Mouse (Mus musculus): ENCODE data around the gene Sorbs1. TPM values are rescaled to one million over a fixed set of nuclear protein-coding genes. Genes with fewer than 3 reads are reported as not detected.

Gene Sorbs1
- polyA plus RNA-seq, 2 experiments: 11.3 to 31.0 TPM

- H3K4me3 ChIP-seq (ENCODE audit: insufficient read depth in 1 of 2, low read depth in 2 of 2, low read length in 2 of 2): no peak overlapping the region
- no peak for ATAC-seq (ENCODE audit: insufficient read depth)
- no peaks in the 10 kb centered on the region for H3K9me3 ChIP-seq (ENCODE audit: control insufficient read depth, low read length)
- H3K4me2 ChIP-seq (ENCODE audit: low read depth): no peak overlapping the region
- WGBS (ENCODE audit: insufficient replicate concordance): 82% methylated on average over 8 of the region's 8 CpGs
- H3K27ac ChIP-seq: no peak overlapping the region
- no peak for DNase-seq (ENCODE audit: low read depth in 3 of 3, low spot score in 3 of 3)
- no peaks in the 10 kb centered on the region; the same call in none of the 2 replicates for H3K36me3 ChIP-seq (replicated peaks; ENCODE audit: control insufficient read depth, insufficient read depth, low read depth)
- H3K9ac ChIP-seq (replicated peaks): no peak overlapping the region
- no peaks in the 10 kb centered on the region for H3K27me3 ChIP-seq (ENCODE audit: control insufficient read depth, insufficient read depth, low read length)
- no peak for TF ChIP-seq EP300 (IDR thresholded peaks at IDR 0.05; ENCODE audit: low read depth)
- TF ChIP-seq CTCF (IDR thresholded peaks at IDR 0.05; ENCODE audit: low read depth): no peak
- no peaks in the 10 kb centered on the region for H3K4me1 ChIP-seq (replicated peaks; ENCODE audit: control insufficient read depth in 2 of 2, insufficient read depth in 2 of 2, low read length in 1 of 2)
These were observed 188.2 kb downstream of the Sorbs1 start for GRCm38 (mm10) chr19:40325381-40325780.

DNA sequence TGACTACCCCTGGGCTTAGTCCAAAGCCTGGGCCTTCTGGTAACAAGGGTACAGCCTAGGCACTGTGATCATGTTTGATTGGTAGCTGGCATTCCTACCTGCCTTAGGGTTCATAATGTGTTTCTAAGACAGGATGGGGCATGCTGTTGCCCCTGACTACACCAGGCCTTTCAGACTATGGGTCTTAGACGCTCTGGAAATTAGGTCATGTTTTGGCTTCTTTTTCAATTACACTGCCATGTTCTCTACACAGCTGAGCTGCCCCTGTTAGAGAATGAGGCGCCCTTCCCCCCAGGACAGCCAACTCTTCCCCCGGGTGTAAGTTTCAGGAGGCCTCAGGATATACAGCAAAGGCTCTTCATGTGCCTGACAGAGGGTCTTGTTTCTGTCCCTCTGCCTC lies 191.4 kb downstream of the Sorbs1 start:
- no peak overlapping the region for H3K9ac ChIP-seq (replicated peaks)
- H3K4me2 ChIP-seq (ENCODE audit: low read depth): no peak overlapping the region
- 79% methylated on average over 3 of the region's 3 CpGs for WGBS (ENCODE audit: insufficient replicate concordance)
- no peaks in the 10 kb centered on the region for H3K9me3 ChIP-seq (ENCODE audit: control insufficient read depth, low read length)
- TF ChIP-seq CTCF (IDR thresholded peaks at IDR 0.05; ENCODE audit: low read depth) (no peak), EP300 (IDR thresholded peaks at IDR 0.05; ENCODE audit: low read depth) (no peak)
- H3K36me3 ChIP-seq (replicated peaks; ENCODE audit: control insufficient read depth, insufficient read depth, low read depth): peaks cover 3% of the 10 kb centered on the region
- H3K4me3 ChIP-seq (ENCODE audit: insufficient read depth in 1 of 2, low read depth in 2 of 2, low read length in 2 of 2): no peak overlapping the region
- no peak for ATAC-seq (ENCODE audit: insufficient read depth)
- H3K27ac ChIP-seq: no peak overlapping the region
- no peaks in the 10 kb centered on the region for H3K27me3 ChIP-seq (ENCODE audit: control insufficient read depth, insufficient read depth, low read length)
- no peak for DNase-seq (ENCODE audit: low read depth in 3 of 3, low spot score in 3 of 3)
- no peaks in the 10 kb centered on the region; a peak in 2 of 4 replicates for H3K4me1 ChIP-seq (replicated peaks; ENCODE audit: control insufficient read depth in 2 of 2, insufficient read depth in 2 of 2, low read length in 1 of 2)

DNA sequence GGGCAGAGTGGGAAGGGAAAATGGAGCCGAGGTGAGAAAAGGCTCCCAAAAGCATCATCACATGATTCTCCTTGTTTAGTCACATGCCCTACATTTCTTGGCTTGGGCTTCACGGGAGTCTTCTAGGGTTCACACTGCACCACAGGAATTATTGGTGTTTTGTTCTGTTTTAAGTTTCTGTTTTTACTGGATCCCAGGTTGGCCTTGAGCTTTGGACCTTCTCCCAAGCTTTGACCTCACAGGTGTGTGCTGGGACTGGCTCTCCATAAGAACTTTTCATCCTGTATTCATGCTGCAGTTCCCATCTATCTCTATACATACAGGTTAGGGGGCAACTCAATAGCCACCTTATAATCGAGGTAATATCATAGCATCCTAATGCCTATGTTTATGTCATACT lies 194.4 kb downstream of the Sorbs1 start:
- Histone ChIP-seq H3K4me2 (ENCODE audit: low read depth) (no peak overlapping the region), H3K4me1 (replicated peaks; ENCODE audit: control insufficient read depth in 2 of 2, insufficient read depth in 2 of 2, low read length in 1 of 2) (peaks cover 0 to 4% of the 10 kb centered on the region in 2 experiments; a peak in 2 of 4 replicates), H3K4me3 (ENCODE audit: insufficient read depth in 1 of 2, low read depth in 2 of 2, low read length in 2 of 2) (no peak overlapping the region), H3K36me3 (replicated peaks; ENCODE audit: control insufficient read depth, insufficient read depth, low read depth) (peaks cover 5% of the 10 kb centered on the region; the same call in 1 of the 2 replicates), H3K9ac (replicated peaks) (no peak overlapping the region), H3K27me3 (ENCODE audit: control insufficient read depth, insufficient read depth, low read length) (no peaks in the 10 kb centered on the region), H3K27ac (no peak overlapping the region), H3K9me3 (ENCODE audit: control insufficient read depth, low read length) (no peaks in the 10 kb centered on the region)
- WGBS (ENCODE audit: insufficient replicate concordance): 58% methylated on average over 3 of the region's 3 CpGs
- TF ChIP-seq CTCF (IDR thresholded peaks at IDR 0.05; ENCODE audit: low read depth) (no peak), EP300 (IDR thresholded peaks at IDR 0.05; ENCODE audit: low read depth) (no peak)
- ATAC-seq (ENCODE audit: insufficient read depth) (no peak), DNase-seq (ENCODE audit: low read depth in 3 of 3, low spot score in 3 of 3) (no peak)

GRCm38 (mm10) chr19:40318511-40318910 lies 195.1 kb downstream of the Sorbs1 start:
- 67% methylated on average over 6 of the region's 6 CpGs for WGBS (ENCODE audit: insufficient replicate concordance)
- H3K27me3 ChIP-seq (ENCODE audit: control insufficient read depth, insufficient read depth, low read length): no peaks in the 10 kb centered on the region
- DNase-seq (ENCODE audit: low read depth in 3 of 3, low spot score in 3 of 3) (no peak), ATAC-seq (ENCODE audit: insufficient read depth) (no peak)
- peaks cover 5% of the 10 kb centered on the region; the same call in 1 of the 2 replicates for H3K36me3 ChIP-seq (replicated peaks; ENCODE audit: control insufficient read depth, insufficient read depth, low read depth)
- no peak overlapping the region for H3K9ac ChIP-seq (replicated peaks)
- H3K4me1 ChIP-seq (replicated peaks; ENCODE audit: control insufficient read depth in 2 of 2, insufficient read depth in 2 of 2, low read length in 1 of 2): peaks cover 0 to 4% of the 10 kb centered on the region in 2 experiments; a peak in 2 of 4 replicates
- no peak overlapping the region for H3K4me3 ChIP-seq (ENCODE audit: insufficient read depth in 1 of 2, low read depth in 2 of 2, low read length in 2 of 2)
- H3K9me3 ChIP-seq (ENCODE audit: control insufficient read depth, low read length): no peaks in the 10 kb centered on the region
- TF ChIP-seq CTCF (IDR thresholded peaks at IDR 0.05; ENCODE audit: low read depth): no peak
- TF ChIP-seq EP300 (IDR thresholded peaks at IDR 0.05; ENCODE audit: low read depth): no peak
- no peak overlapping the region for H3K4me2 ChIP-seq (ENCODE audit: low read depth)
- H3K27ac ChIP-seq: no peak overlapping the region

DNA sequence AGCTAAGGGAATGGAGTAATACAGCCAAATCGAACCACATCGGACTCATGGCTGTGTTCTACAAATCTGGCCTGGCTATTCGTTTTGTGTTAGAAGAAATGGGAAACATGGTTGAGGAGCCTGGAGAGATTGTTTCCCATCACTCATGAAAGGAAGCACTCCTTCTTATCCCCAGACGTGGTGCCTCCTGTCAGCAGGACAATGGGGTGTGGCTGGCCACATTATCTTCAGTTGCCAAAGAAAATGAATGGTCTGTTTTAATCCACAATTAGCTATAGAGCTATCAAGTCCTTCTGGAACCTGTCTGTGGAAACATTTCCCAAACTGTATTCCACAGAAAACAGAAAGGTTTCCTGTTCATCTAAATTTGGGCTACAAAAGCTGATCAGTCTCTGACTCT lies 196.6 kb downstream of the Sorbs1 start:
- Histone ChIP-seq H3K4me1 (replicated peaks; ENCODE audit: control insufficient read depth in 2 of 2, insufficient read depth in 2 of 2, low read length in 1 of 2) (peaks cover 0 to 4% of the 10 kb centered on the region in 2 experiments; a peak in 2 of 4 replicates), H3K36me3 (replicated peaks; ENCODE audit: control insufficient read depth, insufficient read depth, low read depth) (peaks cover 5% of the 10 kb centered on the region; the same call in 1 of the 2 replicates), H3K27me3 (ENCODE audit: control insufficient read depth, insufficient read depth, low read length) (no peaks in the 10 kb centered on the region), H3K9ac (replicated peaks) (no peak overlapping the region), H3K4me3 (ENCODE audit: insufficient read depth in 1 of 2, low read depth in 2 of 2, low read length in 2 of 2) (no peak overlapping the region), H3K27ac (no peak overlapping the region), H3K4me2 (ENCODE audit: low read depth) (no peak overlapping the region), H3K9me3 (ENCODE audit: control insufficient read depth, low read length) (no peaks in the 10 kb centered on the region)
- 66% methylated on average over 4 of the region's 4 CpGs for WGBS (ENCODE audit: insufficient replicate concordance)
- no peak for ATAC-seq (ENCODE audit: insufficient read depth)
- TF ChIP-seq CTCF (IDR thresholded peaks at IDR 0.05; ENCODE audit: low read depth) (no peak), EP300 (IDR thresholded peaks at IDR 0.05; ENCODE audit: low read depth) (no peak)
- DNase-seq (ENCODE audit: low read depth in 3 of 3, low spot score in 3 of 3): no peak

Data from liver, embryonic 14.5 days (tissue).